Mouse (Mus musculus): ENCODE measurements at regions not wholly inside any gene's neighbourhood (a gene's known extent, or its start where the extent isn't known, plus 50 kb on each side); places are given as distances from the start of the nearest gene placed in this dataset.

DNA sequence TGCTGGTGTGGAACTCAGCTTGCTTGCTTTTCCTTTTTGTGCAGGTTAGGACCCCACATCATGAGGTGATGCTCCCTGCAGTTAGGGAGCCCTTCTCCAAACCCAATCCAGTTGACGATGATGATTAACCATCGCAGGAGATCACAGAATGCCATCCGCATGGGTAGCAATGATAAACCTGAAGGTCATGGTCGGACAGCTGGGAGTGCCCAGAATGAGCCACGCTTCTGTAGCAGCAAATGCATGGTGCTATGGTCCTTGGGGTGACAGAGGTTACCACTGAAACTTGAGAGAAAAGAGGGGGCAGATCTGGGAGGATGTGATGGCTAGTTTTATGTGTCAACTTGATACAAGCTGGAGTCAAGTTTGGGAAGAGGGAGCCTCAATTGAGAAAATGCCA, 170.3 kb downstream of the Inhbb start:
- TF ChIP-seq CTCF (IDR thresholded peaks at IDR 0.05; ENCODE audit: borderline replicate concordance, extremely low read depth, insufficient read depth, insufficient read length) (no peak), POLR2A (IDR thresholded peaks at IDR 0.05; ENCODE audit: borderline replicate concordance, extremely low read depth, insufficient read depth, insufficient read length, poor library complexity, severe bottlenecking) (no peak)

Data from brain, embryonic 14.5 days (tissue).